Mouse (Mus musculus) spleen, postnatal 14 days (tissue): ENCODE data around the gene Lrp3.

Experiments
- DNase-seq, 2 experiments: peaks; one replicate each; pipeline ENCODE4 v3.0.0; 2021 to 2022; ENCODE audit warnings: low spot score in 2 of 2

Lrp3 gene

GRCm38 (mm10) chr7:35189699-35190098 lies 25.6 kb downstream of the Lrp3 start:
- DNase-seq, result no peak

- DNase-seq, result no peak
These were observed 29.3 kb downstream of the Lrp3 start, which contains the start of gene Slc7a10 for GRCm38 (mm10) chr7:35185889-35186569. Slc7a10 (plus strand) TSS chr7:35186385.

GRCm38 (mm10) chr7:35184833-35185724 lies 30.2 kb downstream of the Lrp3 start:
- no peak for DNase-seq

GRCm38 (mm10) chr7:35176412-35177381 lies 38.6 kb downstream of the Lrp3 start:
- DNase-seq, result no peak

GRCm38 (mm10) chr7:35175533-35175932 lies 39.8 kb downstream of the Lrp3 start:
- DNase-seq, result no peak

GRCm38 (mm10) chr7:35172519-35172918 lies 42.8 kb downstream of the Lrp3 start:
- DNase-seq, result no peak

- peak in 1 of 2 experiments; percentile 37 for DNase-seq
These were observed 43.4 kb downstream of the Lrp3 start for GRCm38 (mm10) chr7:35171867-35172382.

GRCm38 (mm10) chr7:35169341-35169740 lies 46.0 kb downstream of the Lrp3 start:
- DNase-seq, result peak; percentile 62 to 72

GRCm38 (mm10) chr7:35167925-35168324 lies 47.4 kb downstream of the Lrp3 start:
- no peak for DNase-seq

GRCm38 (mm10) chr7:35166988-35167387 lies 48.3 kb downstream of the Lrp3 start:
- no peak for DNase-seq

GRCm38 (mm10) chr7:35164131-35164530 lies 51.2 kb downstream of the Lrp3 start:
- DNase-seq, result no peak

GRCm38 (mm10) chr7:35163600-35163999 lies 51.7 kb downstream of the Lrp3 start:
- no peak for DNase-seq

- DNase-seq, result no peak
These were observed 52.9 kb downstream of the Lrp3 start for GRCm38 (mm10) chr7:35162443-35162842.

GRCm38 (mm10) chr7:35157512-35157911 lies 57.8 kb downstream of the Lrp3 start:
- no peak for DNase-seq

GRCm38 (mm10) chr7:35156561-35157477 lies 58.5 kb downstream of the Lrp3 start:
- DNase-seq, result no peak

- no peak for DNase-seq
These were observed 60.8 kb downstream of the Lrp3 start for GRCm38 (mm10) chr7:35154449-35154848.

- no peak for DNase-seq
These were observed 64.4 kb downstream of the Lrp3 start for GRCm38 (mm10) chr7:35150860-35151259.
